Mouse (Mus musculus): Measurements from ENCODE around the gene Anapc5.

Gene Anapc5

DNA sequence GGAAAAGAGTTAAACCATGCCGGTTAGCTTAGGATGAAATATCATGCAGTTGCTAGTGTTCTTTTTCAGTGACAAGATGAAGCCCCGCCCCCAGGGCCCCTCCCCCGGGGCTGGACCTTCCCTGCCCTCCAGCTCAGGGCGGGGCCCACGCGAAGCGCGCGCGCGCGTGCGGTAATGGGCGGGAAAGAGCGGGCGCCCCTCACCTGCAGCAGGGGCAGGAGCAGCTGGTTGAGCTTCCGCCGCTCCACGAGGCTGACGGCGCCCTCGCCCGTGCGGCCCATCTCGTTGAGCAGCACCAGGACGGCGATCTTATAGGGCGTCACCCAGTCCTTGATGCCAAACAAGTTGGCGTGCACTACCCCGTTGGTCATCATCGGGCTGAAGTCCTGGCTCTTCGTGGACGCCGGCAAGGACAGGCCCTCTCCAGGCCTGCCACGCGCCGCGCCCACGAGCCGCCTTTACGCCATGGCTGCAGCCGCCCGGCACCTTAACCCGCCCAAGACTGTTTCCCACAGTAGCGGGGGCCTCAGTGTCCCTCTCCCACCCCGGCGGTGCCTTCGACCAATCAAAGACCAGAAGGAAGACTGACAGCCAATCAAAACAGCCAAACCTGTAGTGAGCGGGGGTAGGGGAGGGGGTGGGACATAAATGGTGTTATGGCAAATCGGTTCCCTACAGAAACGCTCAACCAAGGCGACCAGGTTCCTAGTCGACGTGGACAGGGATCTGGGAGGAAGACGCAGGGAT is at the start of gene Anapc5:
TSS of gene Anapc5 (minus strand) at position 563 of the 747 bp plus-strand sequence.
- WGBS = 0% methylated on average over 55 of the region's 55 CpGs

DNA sequence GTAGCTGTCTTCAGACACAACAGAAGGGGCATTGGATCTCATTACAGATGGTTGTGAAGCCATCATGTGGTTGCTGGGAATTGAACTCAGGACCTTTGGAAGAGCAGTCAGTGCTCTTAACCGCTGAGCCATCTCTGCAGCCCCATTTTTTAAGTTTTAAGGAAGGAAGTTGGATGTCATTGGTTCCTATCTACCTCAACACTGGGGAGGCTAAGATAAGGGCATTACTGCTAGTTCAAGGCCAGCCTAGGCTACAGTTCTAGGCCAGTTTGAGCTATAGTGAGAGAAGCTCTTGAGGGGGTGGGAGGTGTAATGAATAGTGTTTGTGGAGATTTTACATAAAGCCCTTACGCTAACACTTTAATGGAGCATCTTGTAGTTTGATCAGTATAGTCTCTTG is 41.9 kb upstream of the Anapc5 start:
- 86% methylated on average over 2 of the region's 2 CpGs for WGBS

DNA sequence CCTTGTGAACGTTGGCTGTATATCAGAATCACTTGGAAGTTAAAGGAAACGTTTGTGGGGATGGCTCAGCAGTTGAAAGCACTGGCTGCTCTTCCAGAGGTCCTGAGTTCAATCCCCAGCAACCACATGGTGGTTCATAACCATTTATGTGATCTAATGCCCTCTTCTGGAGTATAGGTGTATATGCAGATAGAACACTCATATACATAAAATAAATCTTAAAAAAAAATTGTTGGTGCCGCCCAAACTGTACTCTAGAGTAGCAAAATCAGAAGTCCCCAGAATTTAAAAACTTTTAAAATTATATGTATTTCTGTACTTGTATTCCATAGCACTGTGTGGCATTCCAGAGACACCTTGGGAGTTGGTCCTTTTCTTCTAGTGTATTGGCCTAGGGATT is 34.7 kb upstream of the Anapc5 start:
- WGBS = 70% methylated on average over 3 of the region's 3 CpGs

DNA sequence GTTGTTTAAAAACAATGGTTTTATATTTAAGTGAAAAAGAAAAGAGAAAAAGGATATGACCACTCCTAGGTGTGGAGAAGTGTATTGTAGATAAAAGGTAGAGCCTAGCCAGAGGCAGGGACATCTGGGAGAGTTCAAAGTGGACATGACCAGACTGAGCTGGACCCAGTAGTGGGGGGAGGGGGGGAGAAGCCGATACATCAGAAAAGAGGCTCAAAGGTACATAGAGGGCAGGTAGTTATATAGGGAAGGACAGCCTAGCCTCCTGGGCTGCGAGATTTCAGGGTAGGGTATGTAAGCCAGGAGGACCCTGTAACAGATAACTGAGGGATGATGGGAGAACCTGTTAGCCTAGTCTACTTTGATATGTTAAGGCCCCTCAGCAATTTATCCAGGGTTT is 31.5 kb upstream of the Anapc5 start:
- 84% methylated on average over 2 of the region's 2 CpGs for WGBS

DNA sequence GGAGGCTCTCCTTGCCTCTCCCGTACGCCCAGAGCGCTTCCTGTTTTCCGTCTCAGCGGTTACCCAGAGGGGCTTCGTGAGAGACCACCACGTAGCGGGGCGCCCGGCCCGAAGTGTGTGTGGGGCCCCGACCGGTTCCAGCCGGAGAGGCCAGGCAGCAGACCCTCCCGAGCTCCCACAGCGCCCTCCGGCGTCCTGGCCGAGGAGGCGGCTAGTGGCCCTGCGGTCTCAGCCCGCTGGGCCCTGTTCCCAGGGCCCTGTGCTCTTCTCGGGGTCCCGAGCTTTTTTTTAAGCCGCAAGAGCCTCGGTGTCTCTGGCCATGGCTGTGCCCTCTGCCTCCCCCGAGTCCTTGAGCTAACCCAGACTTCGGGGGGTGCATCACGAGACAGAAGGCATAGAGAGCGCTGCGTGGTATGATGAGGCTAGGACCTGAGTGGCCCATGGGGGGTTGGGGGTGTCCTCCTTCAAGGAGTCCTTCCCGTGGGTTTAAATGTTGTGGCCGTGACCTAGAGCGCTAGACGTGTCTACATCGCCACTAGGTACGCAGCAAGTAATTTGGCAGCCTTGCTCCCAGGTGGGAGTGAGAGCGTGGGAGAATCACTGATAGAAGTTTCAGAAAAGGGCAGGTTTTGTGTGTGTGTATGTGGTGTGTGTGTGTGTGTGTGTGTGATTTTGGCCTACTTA is 29.3 kb upstream of the Anapc5 start:
- under 1% methylated on average over 38 of the region's 38 CpGs for WGBS

DNA sequence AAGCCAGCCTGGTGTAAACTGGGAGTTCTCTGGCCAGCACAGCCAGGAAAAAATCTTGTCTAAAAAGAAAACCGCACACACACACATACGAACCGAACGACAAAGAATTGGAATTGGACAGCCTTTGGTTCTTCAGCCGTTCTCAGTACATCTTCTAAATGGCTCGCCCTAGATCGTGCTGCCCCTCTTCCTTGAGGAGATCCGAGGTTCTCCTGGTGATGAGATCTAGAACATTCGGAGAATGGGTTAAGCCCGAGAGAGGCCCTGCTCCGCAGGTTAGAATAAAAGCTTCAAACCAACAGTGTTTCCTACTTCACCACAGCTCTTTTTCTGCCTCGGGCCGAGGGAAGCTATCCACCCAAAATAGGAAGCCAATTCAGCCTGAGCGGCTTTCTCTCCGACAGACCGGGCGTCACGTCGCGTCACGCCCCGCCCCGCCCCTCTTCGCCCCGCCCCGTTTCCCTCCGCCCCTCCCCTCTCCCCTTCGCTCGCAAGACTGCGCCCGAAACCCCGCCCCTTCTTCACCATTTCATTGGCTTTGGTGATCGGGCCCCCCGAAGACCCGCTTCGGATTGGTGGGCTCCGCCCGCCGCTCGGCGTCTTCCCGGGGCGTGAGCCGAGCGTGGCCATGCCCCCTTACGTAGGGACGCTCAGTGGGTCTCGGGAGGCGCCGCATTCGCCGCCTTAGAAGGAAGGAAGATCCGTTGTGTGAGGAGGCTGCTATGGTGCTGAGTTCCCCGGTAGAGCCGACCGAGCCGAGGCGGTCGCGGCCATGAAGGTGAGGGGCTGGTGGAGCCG is 28.6 kb upstream of the Anapc5 start, which contains the start of gene Rnf34:
TSS of gene Rnf34 (plus strand) at position 528 of the 798 bp plus-strand sequence.
- WGBS = under 1% methylated on average over 61 of the region's 61 CpGs

DNA sequence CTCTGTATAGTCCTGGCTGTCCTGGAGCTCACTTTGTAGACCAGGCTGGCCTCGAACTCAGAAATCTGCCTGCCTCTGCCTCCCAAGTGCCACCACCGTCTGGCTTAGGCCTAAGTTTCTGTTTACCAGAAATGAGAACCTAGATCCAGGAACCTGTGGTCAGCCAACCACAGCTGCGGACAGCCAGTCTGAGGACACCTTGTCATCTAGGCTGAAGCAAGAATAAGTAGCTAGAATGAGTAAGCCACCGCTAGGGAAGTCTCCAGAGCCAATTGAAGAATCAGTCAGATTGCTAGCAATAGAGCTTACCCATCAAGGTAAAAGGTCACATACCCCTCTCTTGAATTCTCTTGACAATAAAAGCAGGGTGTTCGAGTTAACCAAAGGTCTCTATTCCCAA is 22.7 kb upstream of the Anapc5 start:
- 92% methylated on average over 5 of the region's 5 CpGs for WGBS

DNA sequence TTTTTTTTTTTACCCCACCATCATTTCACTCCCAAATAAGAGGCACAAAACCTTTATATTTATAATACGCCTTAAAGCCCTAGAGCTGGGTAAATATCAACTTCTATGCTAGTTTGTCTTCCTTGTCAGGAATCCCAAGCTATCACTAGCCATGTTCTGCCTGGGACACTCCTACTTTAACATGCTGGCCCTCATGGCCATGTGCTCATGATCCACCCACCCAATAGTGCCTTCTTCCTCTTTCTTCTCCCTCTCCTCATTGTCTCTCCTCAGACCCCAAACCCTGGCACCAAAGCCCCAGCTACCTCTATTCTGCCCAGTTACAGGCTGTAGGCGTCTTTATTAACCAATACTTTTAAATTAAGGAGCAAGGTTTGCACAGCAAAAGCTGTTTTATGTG is 20.0 kb upstream of the Anapc5 start:
- WGBS = 92% methylated on average over 2 of the region's 2 CpGs

DNA sequence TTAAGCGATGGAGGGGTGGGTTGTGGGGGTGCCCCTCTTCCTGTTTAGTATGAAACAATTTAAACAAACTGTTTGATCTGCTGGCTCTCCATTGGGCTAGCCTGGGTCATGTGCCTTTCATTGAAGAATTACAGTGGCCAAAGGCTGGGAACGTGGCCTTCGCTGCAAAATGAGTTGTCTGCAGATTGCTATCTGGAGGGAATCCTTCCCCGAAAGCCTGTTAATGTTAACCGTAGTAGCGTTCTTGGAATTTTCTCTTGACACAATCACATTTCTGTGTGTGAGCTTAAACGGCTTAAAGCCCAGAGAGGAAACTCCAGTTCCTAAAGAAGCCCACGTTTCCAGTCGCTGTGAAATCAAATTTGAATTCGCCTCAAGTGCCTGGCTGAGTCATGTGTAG is 11.9 kb upstream of the Anapc5 start:
- 50% methylated on average over 10 of the region's 10 CpGs for WGBS

DNA sequence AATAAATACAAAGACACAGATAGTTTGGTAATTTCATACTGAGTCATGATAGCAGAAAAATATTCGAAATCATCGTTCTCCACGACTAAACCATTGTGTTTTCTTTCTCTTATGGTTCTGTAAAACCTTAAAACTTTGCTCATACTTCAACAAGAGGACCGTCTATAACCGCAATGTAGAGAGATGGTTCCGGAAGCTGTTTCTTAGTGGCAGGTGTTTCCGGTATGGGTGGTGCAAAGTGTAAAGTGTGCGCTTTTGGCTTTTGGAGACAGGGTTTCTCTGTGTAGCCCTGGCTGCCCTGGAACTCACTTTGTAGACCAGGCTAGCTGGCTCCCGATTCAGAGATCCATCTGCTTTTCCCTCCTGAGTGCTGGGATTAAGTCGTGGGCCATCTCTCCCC is 11.4 kb upstream of the Anapc5 start:
- WGBS = 84% methylated on average over 10 of the region's 10 CpGs

DNA sequence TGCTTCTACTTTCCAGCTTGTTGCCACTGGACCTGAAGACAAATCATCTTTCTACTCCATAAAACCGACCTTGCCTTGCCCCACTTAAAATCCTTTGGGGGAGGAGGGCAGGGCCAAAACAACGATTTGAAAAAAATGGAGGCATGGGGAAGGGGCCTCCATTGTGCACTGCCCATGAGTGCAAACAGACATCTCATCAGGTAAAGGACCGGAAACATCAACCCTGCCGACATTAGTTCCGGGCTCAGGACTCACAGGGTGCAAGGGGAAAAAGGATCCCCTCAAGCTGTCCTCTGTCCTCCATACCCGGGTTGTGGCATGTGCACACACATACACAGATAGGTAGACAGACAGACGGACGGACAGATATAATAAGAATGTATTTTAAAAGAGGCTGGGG is 4.0 kb upstream of the Anapc5 start:
- WGBS = 81% methylated on average over 8 of the region's 8 CpGs

DNA sequence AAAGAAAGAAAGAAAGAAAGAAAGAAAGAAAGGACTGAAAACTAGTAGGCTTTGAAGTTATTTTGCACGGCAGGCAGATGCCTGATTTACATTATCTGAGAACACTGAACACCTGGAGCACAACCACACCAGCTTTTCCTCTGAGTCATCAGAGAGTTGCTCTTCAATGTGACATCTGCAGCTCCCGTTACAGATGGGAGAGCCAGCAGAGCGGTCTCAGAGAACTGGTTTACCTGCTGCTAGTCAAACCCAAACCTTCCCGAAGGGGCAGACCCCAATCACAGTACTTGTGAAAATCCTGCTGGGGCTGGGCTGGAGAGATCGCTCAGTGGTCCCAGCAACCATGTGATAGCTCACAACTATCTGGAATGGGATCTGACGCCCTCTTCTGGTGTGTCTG is 3.3 kb upstream of the Anapc5 start:
- 68% methylated on average over 6 of the region's 6 CpGs for WGBS

DNA sequence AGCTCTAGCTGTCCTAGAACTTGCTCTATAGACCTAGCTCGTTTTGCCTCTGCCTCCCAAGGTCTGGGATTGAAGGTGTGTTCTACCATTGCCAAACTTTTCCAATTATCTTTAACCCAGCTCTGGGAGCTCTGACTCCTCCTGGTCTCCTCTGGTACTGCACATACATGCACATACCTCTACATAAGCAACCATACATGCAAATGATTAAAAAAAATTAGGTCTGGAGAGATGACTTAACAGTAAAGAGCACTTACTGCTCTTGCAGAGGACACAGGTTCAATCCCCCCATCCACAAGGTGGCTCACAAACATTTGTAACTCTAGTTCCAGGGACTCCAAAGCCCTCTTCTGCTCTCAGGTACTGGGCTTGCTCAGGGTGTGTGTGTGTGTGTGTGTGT is 2.8 kb upstream of the Anapc5 start:
- 64% methylated on average over 1 of the region's 1 CpGs for WGBS

DNA sequence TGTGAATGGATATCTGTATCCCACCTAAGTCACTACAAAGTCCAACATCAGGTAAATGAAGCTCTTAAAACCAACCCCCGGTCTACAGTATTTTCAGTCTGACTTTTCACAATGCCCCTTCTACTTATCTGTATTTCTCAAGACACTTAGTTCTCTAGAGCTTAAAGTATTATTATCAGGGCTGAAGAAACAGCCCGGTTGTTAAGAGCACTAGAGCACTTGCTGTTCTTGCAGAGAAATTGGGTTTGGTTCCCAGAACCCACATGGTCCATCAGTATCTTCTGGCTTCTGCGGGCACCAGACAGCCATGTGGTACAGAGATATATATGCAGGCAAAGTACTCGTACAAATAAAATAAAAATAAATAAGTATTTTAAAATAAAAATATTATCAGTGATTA is 1.3 kb upstream of the Anapc5 start:
- 89% methylated on average over 4 of the region's 4 CpGs for WGBS

DNA sequence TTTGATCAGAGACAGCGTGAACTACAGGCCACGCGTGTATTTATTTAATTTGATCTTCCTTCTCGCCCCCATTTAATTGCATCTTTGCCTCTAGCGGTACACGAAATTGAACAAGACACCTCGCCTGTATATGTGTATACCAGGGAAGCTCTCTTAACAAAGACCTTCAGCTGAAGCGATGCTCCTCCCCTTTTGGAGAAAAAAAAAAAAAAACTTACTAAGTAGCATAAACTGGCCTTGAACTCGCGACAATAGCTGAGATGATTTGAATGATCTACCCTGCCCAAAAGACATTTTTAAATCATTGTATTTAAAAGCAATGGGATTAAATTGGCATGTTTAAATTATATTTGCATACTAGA is 366 bp upstream of the Anapc5 start:
- WGBS = 1% methylated on average over 10 of the region's 10 CpGs

DNA sequence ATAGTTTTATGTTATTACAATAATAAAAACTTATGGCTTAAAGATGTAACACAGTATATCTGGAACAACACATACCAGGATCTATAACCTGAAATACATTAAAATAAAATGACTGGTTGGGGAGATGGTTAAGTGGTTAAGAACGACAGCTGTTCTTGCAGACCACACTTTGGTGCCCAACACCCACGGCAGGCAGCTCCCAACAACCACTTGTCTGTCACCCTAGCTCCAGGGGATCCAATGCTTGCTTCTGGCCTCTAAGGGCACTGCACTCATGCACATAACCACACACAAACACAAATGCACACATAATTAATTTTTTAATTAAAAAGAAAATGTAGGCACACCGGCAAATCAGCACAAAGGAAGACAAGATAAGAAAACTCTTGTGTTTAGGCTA is 8.4 kb downstream of the Anapc5 start:
- WGBS = 67% methylated on average over 3 of the region's 3 CpGs

DNA sequence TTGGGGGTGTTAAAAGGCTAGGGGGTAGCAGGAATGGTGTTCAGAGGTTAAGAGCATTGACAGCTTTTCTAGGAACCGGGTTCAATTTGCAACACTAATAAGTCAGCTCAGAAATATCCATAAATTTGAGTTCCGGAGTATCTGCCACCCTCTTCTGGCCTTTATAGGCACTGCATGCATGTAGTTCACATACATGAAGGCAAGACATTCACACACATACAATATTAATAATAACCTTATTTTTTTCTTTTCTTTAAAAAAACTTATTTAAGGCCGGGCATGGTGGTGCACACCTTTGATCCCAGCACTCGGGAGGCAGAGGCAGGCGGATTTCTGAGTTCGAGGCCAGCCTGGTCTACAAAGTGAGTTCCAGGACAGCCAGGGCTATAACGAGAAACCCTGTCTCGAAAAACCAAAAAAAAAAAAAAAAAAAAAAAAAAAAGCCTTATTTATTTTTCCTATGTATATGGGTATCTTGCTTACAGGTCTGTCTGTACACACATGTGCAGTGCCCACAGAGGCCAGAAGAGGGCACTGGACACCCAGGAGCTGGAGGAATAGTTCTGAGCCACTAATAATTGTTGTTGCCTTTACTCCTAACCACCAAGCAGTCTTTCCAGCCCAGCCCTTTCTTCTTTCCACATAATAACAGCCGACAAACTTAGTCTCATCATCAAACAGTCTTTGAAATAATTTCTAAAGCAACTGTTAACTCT is 9.6 kb downstream of the Anapc5 start:
- 80% methylated on average over 9 of the region's 9 CpGs for WGBS

DNA sequence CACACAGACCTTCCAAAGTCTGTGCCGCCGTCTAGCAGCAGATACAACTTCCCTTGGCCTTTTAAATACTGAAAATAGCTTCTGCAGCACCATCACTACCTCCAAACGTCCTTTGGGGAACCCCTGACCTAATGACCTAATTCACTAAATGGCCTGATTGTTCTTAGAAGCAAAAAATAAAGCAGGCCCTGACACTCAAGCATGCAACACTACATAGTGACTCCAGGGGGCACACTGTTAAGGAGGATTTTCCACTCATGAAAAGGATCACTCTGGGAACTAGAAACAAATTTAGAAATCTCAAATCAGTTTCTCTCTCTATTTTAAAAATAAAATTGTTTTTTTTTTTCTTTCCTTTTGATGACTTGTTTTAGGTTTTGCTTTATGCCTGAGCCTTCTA is 15.6 kb downstream of the Anapc5 start:
- 58% methylated on average over 3 of the region's 3 CpGs for WGBS

DNA sequence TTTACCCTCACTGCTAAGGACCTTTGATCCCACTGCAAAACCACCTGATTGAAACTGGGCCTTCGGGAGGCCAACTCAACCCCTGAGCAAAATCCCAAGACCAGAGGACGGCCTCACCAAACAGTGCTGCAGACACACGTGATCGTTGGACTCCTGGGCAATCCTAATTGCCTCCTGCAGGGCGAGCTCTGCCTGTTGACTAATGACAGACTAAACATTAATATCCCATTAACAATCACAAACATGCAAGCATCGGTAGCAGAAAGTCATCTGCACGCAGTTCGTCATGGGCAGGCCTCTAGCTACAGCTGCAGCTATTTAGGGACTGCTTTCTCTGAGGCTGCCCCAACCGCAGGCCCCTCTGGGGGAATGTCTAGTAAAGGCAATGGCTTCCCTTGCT is 18.4 kb downstream of the Anapc5 start:
- WGBS = 80% methylated on average over 9 of the region's 9 CpGs

DNA sequence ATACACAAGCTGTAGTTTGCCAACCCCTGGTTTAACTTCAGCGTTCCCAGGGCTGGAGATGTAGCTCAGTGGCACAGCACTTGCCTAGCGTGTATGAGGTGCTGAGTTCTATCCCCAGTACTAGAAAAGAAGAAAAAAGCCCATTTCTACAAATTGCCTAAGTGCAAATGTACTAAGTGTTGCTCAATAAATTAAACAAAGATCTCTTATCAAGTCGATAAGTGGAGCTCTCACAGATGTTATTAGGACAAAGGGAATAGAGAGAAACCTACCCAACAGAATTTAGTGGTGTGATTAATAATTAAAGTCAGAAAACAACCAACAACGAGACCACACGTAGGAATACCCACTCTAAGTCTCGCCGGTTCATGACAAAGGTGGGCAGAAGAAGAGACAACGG is 19.5 kb downstream of the Anapc5 start:
- WGBS = 91% methylated on average over 8 of the region's 8 CpGs

DNA sequence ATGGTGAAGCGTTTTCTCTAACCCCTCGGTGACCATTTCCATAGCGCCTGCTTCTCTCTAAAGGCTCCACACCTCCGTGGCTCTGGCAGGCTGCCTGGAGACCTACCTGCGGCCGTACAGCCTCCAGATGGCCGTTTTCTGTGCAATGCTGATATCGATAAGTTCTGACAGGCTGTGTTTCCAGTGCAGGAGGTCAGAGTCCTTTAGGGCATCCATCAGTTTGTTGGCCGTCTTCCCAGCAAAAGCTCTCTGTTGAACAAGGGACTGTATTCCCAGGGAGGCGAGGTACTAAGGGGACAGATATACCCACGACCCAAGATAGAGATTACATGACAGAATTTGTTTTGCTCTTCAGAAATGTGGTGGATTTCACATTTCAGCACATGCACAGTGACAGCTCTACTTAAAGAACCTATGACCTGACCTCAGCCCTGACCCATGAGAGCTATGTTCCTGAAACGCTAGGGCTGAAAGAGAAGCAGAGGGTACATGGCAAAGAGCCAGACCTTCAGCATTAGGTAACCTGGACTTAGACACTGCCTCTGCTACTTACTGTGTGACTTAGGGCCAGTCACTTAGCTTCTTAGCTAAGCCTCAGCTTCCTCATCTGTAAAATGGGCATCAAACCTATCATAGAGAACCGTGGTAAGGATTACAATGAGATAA is 20.7 kb downstream of the Anapc5 start:
- 67% methylated on average over 13 of the region's 13 CpGs for WGBS
